Mouse (Mus musculus) cerebellum, adult 8-10 months (tissue): ENCODE results near the gene Ptger3.

Experiments used
- DNase-seq: peaks from one replicate; pipeline ENCODE4 v3.0.0; 2022

Ptger3 gene

DNA sequence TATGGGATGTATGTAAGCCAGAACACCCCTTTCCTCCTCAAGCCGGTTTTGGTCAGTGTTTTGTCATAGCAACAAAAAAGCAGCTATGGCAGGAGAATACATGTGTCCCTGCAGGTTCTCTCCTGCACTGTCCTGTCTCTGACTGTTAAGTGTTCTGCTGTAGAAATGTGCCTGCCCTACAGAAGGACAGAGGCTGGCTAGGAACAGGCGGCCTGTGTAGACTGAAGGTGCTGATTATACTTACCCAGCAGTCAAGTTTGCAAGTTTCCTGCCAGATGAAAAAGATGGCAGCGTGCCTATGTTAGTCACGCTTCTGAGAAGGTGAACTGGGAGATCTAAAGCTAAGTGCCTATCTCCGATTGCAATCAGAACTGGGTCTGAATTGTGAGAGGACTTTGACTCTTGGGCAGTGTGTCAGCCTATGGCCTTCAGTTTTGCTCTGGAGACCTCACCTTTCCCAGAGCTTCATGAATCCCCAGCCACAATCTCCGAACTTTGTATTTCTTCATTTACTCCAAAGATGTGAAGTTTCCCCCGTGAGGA is 31.2 kb downstream of the Ptger3 start:
- DNase-seq, result no peak

DNA sequence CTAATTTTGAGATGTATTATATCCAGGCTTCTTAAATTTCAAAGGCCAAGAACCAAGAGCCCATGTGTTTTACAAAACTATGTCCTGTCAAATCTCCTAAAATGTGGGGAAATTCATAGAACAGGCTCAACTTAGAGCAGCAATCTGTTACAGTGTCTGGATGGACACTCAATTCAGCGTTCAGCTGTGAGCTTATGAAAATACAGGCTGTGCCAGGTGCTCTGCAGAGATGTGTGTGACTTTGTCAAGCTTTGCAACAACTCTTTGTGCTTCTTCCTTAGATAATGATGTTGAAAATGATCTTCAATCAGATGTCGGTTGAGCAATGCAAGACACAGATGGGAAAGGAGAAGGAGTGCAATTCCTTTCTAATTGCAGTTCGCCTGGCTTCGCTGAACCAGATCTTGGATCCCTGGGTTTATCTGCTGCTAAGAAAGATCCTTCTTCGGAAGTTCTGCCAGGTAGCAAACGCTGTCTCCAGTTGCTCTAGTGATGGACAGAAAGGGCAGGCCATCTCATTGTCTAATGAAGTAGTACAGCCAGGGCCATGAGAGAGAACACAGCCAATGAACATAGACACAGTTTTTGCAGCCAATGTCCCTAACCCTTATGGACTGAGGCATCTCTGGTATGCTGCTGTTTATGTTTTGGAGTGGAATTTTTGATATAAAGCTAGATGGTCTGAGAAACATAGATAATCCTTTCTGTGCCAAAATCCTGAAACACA is 38.2 kb downstream of the Ptger3 start:
- DNase-seq, result no peak

DNA sequence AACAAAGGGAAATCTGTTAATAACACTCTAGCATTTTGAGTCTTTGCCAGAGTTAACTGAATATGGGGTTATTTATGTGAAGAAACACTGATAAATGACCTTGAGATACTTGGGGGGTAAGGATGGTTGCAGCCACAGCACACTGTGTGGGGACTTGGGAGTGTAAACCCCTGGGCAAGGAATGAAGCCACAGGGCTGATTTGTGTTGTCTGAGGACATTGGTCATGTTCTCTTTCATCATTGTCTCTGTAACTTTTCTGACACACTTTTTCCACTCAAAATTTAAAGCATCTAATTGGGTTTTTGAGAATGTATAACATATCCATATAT is 38.7 kb downstream of the Ptger3 start:
- DNase-seq, result no peak

DNA sequence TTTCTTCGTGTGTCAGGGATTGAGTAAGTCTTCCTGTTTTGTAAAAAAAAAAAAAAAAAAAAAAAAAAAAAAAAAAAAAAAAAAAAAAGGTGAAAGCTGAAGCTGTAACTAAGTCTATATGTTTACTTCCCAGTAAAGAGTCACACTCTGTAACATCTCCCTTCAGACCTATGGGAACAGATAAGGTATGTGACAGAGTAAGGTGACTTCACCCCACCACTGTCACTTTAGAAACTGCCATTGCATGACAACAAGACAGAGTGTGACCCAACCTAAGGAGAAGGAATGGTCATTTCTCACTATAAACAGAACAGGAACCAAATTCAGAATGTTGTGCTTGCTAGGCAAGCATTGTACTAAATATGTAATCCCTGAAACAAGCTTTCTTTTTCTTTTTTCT is 46.9 kb downstream of the Ptger3 start:
- DNase-seq, result no peak

DNA sequence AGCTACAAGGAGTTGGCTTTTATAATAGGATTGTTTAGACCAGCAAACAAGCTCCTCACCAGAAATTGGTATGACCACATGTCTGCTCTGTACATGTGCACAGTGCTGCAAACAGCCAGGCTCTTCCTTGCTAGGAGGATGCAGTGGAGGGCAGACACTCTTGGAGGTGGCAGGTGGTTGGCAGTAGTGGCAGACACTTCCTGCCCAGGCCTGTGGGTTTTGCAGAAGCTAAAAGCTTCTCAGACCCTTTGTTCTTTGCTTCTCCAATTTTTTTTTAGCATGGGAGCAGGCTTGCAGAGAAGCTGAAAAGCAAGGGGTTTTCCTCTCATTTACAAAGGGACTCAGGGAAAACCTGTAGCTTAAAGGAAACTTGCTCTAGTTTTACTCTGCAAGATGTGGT is 50.3 kb downstream of the Ptger3 start:
- no peak for DNase-seq

DNA sequence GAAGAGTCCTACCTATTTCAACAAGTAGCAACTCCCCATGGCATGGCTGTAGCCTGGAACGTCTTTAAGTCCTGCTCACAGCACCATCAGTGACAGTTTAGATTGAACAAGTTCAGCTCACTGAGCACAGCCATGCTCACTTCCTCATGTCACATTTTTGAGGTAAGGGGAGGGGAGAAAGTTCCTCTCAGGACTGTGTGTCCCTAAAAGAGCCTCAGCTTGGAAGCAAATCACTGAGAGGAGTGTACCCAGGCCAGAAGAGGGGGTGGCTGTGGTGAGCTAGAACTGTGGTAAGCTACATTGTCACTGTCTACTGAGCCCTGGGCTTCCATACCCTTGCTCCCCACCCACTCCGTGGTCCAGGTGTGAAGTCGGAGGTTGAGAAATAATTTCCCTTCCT is 60.7 kb downstream of the Ptger3 start:
- no peak for DNase-seq

DNA sequence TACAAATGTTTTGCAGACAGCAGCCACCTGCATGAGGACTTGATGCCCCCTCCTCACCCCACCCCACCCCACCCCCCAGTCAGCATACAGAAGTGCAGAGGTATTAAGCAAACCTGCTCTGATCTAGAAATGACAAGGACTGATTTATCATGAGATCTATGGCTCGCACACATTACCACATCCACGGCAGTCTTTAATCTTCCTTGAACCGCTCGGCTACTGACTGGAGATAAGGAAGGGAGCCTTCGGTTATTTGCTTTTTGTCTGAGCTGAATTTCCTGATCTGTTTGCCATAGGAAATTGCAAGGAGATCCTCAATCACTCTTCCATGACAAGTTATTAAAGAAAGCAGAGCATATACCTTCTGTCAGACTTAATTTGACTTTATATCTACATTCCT is 64.0 kb downstream of the Ptger3 start:
- DNase-seq, result no peak

DNA sequence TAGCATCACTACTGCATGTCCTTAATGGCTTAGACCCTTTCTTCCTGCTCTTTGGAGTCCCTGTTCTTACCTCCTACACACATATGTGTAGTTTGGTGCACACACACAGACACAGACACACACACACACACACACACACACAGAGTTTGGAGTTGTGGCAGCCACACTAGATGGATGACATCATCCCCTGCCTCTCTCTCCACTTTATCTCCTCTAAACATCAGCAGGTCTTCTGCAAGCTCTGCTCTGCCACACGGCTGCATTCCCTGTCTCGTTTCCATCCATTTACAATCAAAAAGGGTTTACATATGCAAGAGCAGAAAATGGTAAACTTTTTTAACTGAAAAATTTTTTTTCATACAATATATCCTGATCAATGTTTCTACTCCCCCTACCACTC is 64.7 kb downstream of the Ptger3 start:
- no peak for DNase-seq

DNA sequence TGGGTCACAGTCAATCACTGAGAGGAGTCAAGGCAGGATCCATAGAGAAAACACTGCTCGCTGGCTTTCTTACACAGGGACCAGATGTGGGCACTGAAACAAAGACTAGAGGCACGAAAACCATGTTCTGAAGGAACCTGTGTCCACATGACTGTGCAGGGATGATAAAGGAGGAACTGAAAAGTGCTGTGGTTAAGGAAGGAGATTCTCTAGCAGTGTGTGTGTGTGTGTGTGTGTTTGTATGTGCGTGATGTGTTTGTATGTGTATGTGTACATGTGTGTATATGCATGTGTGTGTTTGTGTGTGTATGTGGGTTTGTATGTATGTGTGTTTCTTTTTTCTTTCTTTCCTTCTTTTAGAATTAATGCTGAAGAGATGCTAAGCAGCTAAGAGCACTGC is 67.7 kb downstream of the Ptger3 start:
- no peak for DNase-seq

DNA sequence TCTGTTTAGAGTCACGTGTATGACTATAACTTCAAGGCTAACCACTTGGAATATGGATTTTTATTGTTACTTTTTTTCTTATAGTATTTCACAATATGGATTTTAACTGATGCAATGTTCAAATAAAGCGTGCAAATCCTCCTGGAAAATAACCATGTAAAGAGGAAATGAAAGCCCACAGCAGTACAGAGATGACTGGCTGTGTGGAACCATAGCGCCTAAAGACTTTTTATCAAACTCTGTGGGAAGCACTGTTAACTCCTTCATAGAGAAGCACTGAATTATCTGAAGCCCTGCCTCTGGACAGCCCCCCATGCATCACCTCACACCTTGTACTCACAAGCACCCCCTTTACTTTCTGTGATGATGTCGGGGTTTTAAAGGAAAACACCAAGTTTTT is 69.0 kb downstream of the Ptger3 start:
- DNase-seq, result no peak

DNA sequence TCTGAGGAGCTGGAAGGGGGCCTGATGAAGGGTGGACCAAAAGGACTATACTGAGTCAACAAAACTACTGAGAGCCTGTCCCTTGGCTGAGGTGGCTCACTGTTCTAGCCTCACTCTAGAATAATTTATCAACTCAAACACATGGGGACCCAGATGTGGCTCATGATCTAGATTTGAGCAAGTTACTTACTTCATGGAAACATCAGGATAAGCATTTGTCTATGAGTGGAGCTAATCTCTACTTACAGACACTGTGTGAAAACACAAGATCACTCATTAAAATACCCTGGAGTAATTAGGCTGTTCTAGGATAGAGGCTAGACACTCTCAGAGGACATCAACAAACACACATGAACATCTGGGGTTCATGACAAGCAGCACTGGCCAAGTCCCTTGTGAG is 70.2 kb downstream of the Ptger3 start:
- DNase-seq, result no peak

DNA sequence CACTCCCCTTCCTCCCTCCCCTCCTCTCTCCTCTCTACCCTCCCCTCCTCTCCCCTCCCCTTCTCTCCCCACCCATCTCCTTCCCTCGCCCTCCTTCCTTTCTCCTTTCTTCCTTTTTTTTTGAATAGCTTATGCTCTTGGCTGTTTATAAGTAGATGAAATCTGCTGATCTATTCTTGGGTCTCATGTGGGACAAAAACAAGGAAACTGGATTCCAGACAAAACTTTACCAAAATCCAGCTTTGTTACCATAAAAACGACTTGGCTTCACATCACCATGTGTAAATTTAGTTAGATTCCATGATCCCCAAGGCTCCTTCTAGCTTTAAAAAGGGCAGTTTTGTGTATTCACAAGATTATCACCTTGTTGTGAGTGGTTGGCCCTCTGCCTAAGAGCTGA is 70.6 kb downstream of the Ptger3 start:
- DNase-seq, result no peak

DNA sequence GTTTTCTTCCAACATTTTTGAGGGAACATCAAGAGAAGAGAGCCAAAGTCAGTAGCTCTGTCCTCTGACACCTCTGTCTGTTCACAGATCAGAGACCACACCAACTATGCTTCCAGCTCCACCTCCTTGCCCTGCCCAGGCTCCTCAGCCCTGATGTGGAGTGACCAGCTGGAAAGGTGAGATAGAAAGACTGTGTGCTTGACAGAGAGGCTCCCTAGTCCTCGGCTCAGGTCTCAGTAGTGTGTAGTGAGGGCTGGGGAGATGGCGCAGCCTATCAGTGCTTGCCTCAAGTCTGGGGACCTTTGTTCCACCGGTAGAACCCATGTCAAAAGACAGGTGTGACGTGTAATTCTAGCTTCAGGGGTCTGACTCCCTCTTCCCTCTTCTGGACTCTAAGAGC is 74.9 kb downstream of the Ptger3 start:
- DNase-seq, result no peak

DNA sequence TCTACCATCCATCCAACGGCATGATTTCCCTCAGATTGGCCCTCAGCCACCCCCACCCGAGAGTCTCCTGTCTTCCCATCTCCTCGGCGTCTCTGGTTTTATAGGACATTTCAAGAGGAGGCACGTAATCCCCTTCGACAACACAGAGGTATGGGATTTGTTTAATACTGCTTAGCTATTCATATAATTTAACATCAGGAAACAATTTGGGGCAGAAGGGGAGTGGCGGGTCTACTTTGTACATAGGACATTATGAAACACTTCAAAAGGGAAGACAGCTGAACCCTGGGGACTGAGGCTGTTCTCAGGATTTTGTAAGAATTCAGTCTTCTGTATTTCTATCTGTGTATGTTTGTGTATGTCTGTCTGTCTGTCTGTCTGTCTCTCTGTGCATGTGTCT is 94.9 kb downstream of the Ptger3 start:
- DNase-seq, result no peak

DNA sequence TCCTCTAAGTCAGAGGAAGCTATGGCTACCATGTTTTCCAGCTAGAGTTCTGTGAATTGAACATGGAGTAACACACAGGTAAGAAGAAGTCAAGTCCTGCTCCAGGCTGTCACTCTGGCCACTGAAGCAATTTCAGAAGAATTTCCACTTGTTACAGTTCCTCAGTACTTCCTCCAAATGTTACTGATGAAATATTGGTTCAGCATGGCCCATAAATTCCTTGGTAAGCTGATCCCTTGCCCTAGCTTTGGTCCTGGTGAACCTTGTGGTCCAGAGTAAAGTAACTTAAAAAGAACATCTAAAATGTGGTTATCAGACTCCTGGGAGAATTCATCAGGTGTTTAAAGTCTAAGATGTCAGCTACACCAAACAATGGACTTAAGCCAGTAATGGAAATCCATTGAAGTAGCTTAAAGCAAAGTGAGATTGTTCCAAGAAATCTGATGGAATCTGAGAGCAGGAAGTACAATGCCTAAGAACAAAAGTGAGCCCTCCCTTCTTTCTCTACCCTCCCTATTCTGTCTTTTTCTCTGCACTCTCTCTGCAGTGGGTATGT is 97.9 kb downstream of the Ptger3 start:
- DNase-seq, result no peak

DNA sequence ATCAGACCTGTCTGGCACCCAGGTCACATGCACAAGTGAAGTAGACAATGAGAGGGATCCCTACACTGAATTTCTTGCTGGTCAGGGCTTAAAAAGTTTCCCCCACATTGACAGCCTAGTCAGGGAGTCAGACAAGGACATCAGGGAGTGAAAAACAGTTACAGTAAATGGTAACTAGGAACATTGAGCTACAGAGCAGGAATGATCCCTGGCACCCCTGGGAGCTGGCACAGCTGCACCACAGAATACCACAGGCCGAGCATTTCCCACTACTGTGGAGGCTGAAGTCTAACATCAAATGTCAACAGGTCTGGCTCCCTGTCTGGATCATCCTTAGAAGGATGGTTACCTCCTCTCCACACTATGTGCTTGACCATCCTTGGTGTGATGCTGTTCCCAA is 98.8 kb downstream of the Ptger3 start:
- no peak for DNase-seq

DNA sequence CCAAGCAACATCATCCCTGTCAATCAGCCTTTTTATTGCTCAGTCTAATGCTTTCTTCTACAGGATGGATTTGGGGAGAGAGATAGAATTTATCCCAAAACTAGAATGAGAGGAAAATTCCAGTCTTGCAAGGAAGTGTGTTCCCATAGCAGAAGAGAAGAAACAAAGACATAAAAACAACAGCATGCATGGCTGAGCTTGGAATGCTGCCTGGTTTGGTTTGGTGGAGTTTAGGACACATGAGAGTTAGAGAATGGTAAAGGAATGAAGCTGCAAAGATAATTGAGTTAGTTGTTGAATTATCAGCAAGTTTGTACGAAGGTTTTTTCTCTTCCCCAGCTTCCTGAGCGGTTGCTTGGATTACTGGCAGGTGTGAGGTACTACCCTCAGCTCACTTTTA is 99.5 kb downstream of the Ptger3 start:
- DNase-seq, result no peak

DNA sequence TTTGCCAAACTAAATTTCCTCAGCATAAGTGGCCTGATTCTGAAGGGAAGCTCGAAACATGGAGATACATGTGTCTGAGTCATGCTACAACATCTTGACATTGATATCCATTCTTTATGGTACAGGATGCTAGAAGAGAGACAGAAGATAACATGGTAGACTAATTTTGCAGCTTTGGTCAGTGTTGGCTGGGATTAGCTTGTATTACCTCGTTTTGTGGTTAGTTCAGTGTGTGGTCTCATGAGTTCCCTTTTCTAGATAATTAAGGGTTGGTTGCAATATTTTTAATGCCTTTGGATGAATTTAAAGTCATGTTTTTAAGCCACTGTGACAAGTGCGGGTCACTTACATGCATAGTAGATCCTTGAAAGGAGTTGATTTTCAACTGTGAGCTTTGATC is 119.4 kb downstream of the Ptger3 start:
- DNase-seq, result no peak

DNA sequence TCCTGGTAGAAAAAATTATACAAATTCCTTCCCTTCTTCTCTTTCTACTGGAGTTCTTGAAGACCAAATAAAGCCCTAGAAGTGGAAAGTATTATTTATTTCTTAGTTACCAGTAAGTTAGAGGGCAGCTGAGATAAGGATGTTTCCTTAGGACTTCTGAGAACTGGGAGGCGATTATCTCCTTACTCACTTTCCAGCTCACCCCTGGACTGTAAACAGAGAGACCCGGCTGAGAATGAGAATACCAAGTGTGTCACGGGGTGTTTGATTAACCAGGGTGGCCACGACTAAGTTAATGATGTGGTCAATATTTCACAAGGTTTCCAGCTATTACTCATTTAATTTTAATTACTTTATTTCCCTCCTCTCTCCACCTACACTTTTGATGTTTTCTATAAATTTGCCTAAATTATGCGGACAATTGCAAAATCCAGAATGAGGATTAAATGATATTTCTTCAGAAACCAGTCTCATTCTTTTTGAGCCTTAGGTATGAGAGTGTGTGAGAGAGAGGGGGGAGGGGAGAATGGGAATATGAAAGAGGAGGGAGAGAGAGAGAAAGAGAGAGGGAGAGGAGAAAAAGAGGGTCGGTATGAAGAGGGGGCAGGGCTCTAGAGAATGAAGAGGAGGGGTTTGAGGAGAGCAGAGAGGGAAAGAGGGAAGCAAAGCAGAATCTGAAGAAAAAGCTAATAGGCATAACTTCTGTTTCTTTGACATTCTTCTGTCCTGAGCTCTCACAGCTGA is 121.9 kb downstream of the Ptger3 start:
- DNase-seq, result no peak
